Mouse (Mus musculus) liver, adult 2 months (tissue): ENCODE data around the gene Alyref2. TPM values are rescaled to one million over a fixed set of nuclear protein-coding genes. Genes with fewer than 3 reads are reported as not detected.

Experiments used
- DNase-seq: peaks from one replicate; pipeline ENCODE4 v3.0.0-alpha.2; 2011; ENCODE audit warnings: low read depth, low spot score; ENCODE audit errors: extremely low read depth
- H3K27ac ChIP-seq: fragments of 200-500 bp; replicated peaks from 2 replicates; pipeline ENCODE4 v1.5.1; 2012; ENCODE audit warnings: low read depth, mild to moderate bottlenecking, control low read depth, inconsistent platforms, low read length; ENCODE audit not compliant: insufficient read depth
- H3K27me3 ChIP-seq: fragments of 200-500 bp; 2 replicates; pipeline ENCODE4 v1.6.1; 2012; ENCODE audit warnings: mild to moderate bottlenecking, moderate library complexity, low read length, inconsistent platforms; ENCODE audit not compliant: control insufficient read depth, insufficient read depth
- H3K36me3 ChIP-seq: fragments of 200-500 bp; 2 replicates; pipeline ENCODE4 v1.6.1; 2012; ENCODE audit warnings: low read length, inconsistent platforms; ENCODE audit not compliant: control insufficient read depth, insufficient read depth
- H3K4me1 ChIP-seq: fragments of 200-500 bp; 2 replicates; pipeline ENCODE4 v1.6.1; 2011; ENCODE audit warnings: low read length; ENCODE audit not compliant: control insufficient read depth, insufficient read depth
- H3K4me3 ChIP-seq: fragments of 200-500 bp; 2 replicates; pipeline ENCODE4 v1.5.1; 2011; ENCODE audit warnings: low read depth, mild to moderate bottlenecking, control low read depth, low read length, moderate library complexity; ENCODE audit not compliant: insufficient read depth
- H3K79me2 ChIP-seq: fragments of 200-500 bp; 2 replicates; pipeline ENCODE4 v1.6.1; 2012; ENCODE audit warnings: inconsistent platforms, mild to moderate bottlenecking, low read length, moderate library complexity; ENCODE audit not compliant: control insufficient read depth, insufficient read depth
- H3K9ac ChIP-seq: fragments of 200-500 bp; 2 replicates; pipeline ENCODE4 v1.6.1; 2012; ENCODE audit warnings: low read depth, mild to moderate bottlenecking, control low read depth, inconsistent platforms, low read length
- CTCF ChIP-seq: fragments of 200-500 bp; IDR thresholded peaks from 2 replicates; pipeline ENCODE4 v1.5.1; 2011; ENCODE audit warnings: low read depth, low read length, control low read depth
- POLR2A ChIP-seq: fragments of 200-500 bp; IDR thresholded peaks from 2 replicates; pipeline ENCODE4 v1.6.1; 2011; ENCODE audit warnings: low read length, control low read depth; ENCODE audit not compliant: insufficient read depth; ENCODE audit errors: extremely low read depth
- WGBS: fragments of 180-500 bp; shearing (Covaris S2); methylation state at CpG from one replicate; pipeline ENCODE4 v1.1.7; 2018; 5-methylcytosine and 5-hydroxymethylcytosine counted together
- polyA plus RNA-seq: library from polyadenylated mRNA; depleted of rRNA; stranded (reverse); fragments of >200 nt; gene quantifications from 2 replicates; pipeline ENCODE4 v1.2.3, GENCODE M21; 2012; rRNA removed
- total RNA-seq: library from RNA; depleted of rRNA; stranded (reverse); fragments of >200 nt; gene quantifications from 2 replicates; pipeline ENCODE4 v1.2.3, GENCODE M21; 2014; rRNA removed

The Alyref2 gene
- total and polyA plus RNA-seq, 2 experiments = 3.2 to 5.5 TPM

- WGBS = 88% methylated on average over 1 of the region's 1 CpGs
- no peak for TF ChIP-seq CTCF
- no peak for TF ChIP-seq POLR2A
These were observed 37.4 kb downstream of the Alyref2 start for GRCm38 (mm10) chr1:171540694-171541093.

DNA sequence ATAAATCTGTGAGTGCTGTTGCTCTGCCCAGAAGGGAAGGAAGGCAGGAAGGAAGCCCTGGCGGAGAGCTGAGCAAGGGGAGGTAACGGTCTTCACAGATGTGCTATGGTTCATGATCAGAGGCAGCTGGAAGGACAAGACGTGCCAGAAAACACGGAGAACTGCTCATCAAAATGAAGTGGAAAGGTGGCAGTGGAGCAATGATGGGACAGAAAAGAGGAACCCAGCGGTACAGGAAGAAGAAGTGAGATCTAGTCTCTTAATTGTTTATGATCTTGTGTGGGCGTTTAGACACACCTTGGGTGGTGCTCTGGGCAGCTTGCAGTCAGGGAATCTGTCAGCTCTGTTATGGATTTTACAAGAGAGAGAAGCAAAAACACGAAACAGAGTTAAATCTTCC lies 48.0 kb downstream of the Alyref2 start:
- Histone ChIP-seq H3K4me3 (no peak overlapping the region), H3K27ac (no peak overlapping the region), H3K4me1 (no peaks in the 10 kb centered on the region), H3K27me3 (no peaks in the 10 kb centered on the region), H3K36me3 (no peaks in the 10 kb centered on the region), H3K9ac (no peak overlapping the region), H3K79me2 (no peaks in the 10 kb centered on the region)
- no peak for DNase-seq
- TF ChIP-seq POLR2A (no peak), CTCF (no peak)
- 77% methylated on average over 7 of the region's 7 CpGs for WGBS

More at GRCm38 (mm10) chr1:171540694-171541093, 37.4 kb downstream of the Alyref2 start:
- H3K4me3 ChIP-seq = no peak overlapping the region
- no peaks in the 10 kb centered on the region for H3K79me2 ChIP-seq
- no peak for DNase-seq
- no peaks in the 10 kb centered on the region for H3K27me3 ChIP-seq
- H3K9ac ChIP-seq = no peak overlapping the region
- no peak overlapping the region for H3K27ac ChIP-seq
- no peaks in the 10 kb centered on the region for H3K4me1 ChIP-seq
- H3K36me3 ChIP-seq = no peaks in the 10 kb centered on the region

GRCm38 (mm10) chr1:171552230-171552629 lies 49.0 kb downstream of the Alyref2 start:
- 82% methylated on average over 2 of the region's 2 CpGs for WGBS
- no peak overlapping the region for H3K9ac ChIP-seq
- H3K27me3 ChIP-seq = no peaks in the 10 kb centered on the region
- no peak for DNase-seq
- H3K27ac ChIP-seq = no peak overlapping the region
- no peak overlapping the region for H3K4me3 ChIP-seq
- H3K79me2 ChIP-seq = no peaks in the 10 kb centered on the region
- no peaks in the 10 kb centered on the region for H3K36me3 ChIP-seq
- TF ChIP-seq POLR2A = no peak
- no peak for TF ChIP-seq CTCF
- no peaks in the 10 kb centered on the region for H3K4me1 ChIP-seq

GRCm38 (mm10) chr1:171553359-171554341 lies 50.4 kb downstream of the Alyref2 start:
- no peak overlapping the region for H3K4me3 ChIP-seq
- WGBS = 85% methylated on average over 11 of the region's 11 CpGs
- no peak for DNase-seq
- TF ChIP-seq POLR2A = no peak
- no peak for TF ChIP-seq CTCF
- no peaks in the 10 kb centered on the region for H3K4me1 ChIP-seq
- no peaks in the 10 kb centered on the region for H3K36me3 ChIP-seq
- no peaks in the 10 kb centered on the region for H3K27me3 ChIP-seq
- H3K79me2 ChIP-seq = no peaks in the 10 kb centered on the region
- H3K27ac ChIP-seq = no peak overlapping the region
- H3K9ac ChIP-seq = no peak overlapping the region

Other genes starting within 250 kb of the Alyref2 start
- gene B4galt3, start 233.2 kb upstream of the Alyref2 start, total RNA-seq = 4.8 and 6.4 TPM in 2 replicates
- 16.1 and 23.9 TPM in 2 replicates for gene B4galt3, start 233.2 kb upstream of the Alyref2 start, polyA plus RNA-seq
- gene Ppox, start 222.3 kb upstream of the Alyref2 start, total RNA-seq = 11.0 and 14.4 TPM in 2 replicates
- gene Ppox, start 222.3 kb upstream of the Alyref2 start, polyA plus RNA-seq = 19.6 and 31.2 TPM in 2 replicates
- gene Usp21, start 215.5 kb upstream of the Alyref2 start, total RNA-seq = 4.3 and 7.2 TPM in 2 replicates
- 20.2 and 23.8 TPM in 2 replicates for gene Usp21, start 215.5 kb upstream of the Alyref2 start, polyA plus RNA-seq
- gene Ufc1, start 208.5 kb upstream of the Alyref2 start, total RNA-seq = 96.5 and 103 TPM in 2 replicates
- gene Ufc1, start 208.5 kb upstream of the Alyref2 start, polyA plus RNA-seq = 30.3 and 34.5 TPM in 2 replicates
- gene Dedd, start 174.3 kb upstream of the Alyref2 start, total RNA-seq = 14.7 and 15.8 TPM in 2 replicates
- gene Dedd, start 174.3 kb upstream of the Alyref2 start, polyA plus RNA-seq = 28.3 and 34.1 TPM in 2 replicates
- 128 and 132 TPM in 2 replicates for gene Nit1, start 157.8 kb upstream of the Alyref2 start, total RNA-seq
- 120 and 139 TPM in 2 replicates for gene Nit1, start 157.8 kb upstream of the Alyref2 start, polyA plus RNA-seq
- 21.6 and 26.6 TPM in 2 replicates for gene Pfdn2, start 157.8 kb upstream of the Alyref2 start, total RNA-seq
- gene Pfdn2, start 157.8 kb upstream of the Alyref2 start, polyA plus RNA-seq = 13.1 and 15.2 TPM in 2 replicates
- not detected in 2 replicates for gene Klhdc9, start 142.7 kb upstream of the Alyref2 start, total RNA-seq
- gene Klhdc9, start 142.7 kb upstream of the Alyref2 start, polyA plus RNA-seq = 0.05 TPM in 1 of 2 replicates, not detected in the other
- 0.09 and 0.20 TPM in 2 replicates for gene Nectin4, start 133.4 kb upstream of the Alyref2 start, total RNA-seq
- gene Nectin4, start 133.4 kb upstream of the Alyref2 start, polyA plus RNA-seq = 0.09 and 0.16 TPM in 2 replicates
- 2.4 and 2.8 TPM in 2 replicates for gene Arhgap30, start 114.5 kb upstream of the Alyref2 start, total RNA-seq
- 1.3 and 2.0 TPM in 2 replicates for gene Arhgap30, start 114.5 kb upstream of the Alyref2 start, polyA plus RNA-seq
- gene Usf1, start 92.2 kb upstream of the Alyref2 start, total RNA-seq = 27.2 and 33.7 TPM in 2 replicates
- 39.4 and 44.7 TPM in 2 replicates for gene Usf1, start 92.2 kb upstream of the Alyref2 start, polyA plus RNA-seq
- 26.6 and 27.8 TPM in 2 replicates for gene Tstd1, start 84.6 kb upstream of the Alyref2 start, total RNA-seq
- 50.6 and 57.2 TPM in 2 replicates for gene Tstd1, start 84.6 kb upstream of the Alyref2 start, polyA plus RNA-seq
- 39.1 and 56.8 TPM in 2 replicates for gene F11r, start 65.9 kb upstream of the Alyref2 start, total RNA-seq
- 47.7 and 60.4 TPM in 2 replicates for gene F11r, start 65.9 kb upstream of the Alyref2 start, polyA plus RNA-seq
- not detected in 2 replicates for gene Itln1, start 31.8 kb downstream of the Alyref2 start, total RNA-seq
- gene Itln1, start 31.8 kb downstream of the Alyref2 start, polyA plus RNA-seq = not detected in 2 replicates
- gene Cd244a, start 55.7 kb downstream of the Alyref2 start, total RNA-seq = 0.40 and 0.46 TPM in 2 replicates
- 0.17 TPM in 1 of 2 replicates, not detected in the other for gene Cd244a, start 55.7 kb downstream of the Alyref2 start, polyA plus RNA-seq
- gene Ly9, start 103.9 kb downstream of the Alyref2 start, total RNA-seq = 1.7 and 1.8 TPM in 2 replicates
- gene Ly9, start 103.9 kb downstream of the Alyref2 start, polyA plus RNA-seq = 0.60 and 1.0 TPM in 2 replicates
- gene Slamf7, start 149.6 kb downstream of the Alyref2 start, total RNA-seq = 0.83 and 0.87 TPM in 2 replicates
- gene Slamf7, start 149.6 kb downstream of the Alyref2 start, polyA plus RNA-seq = 0.20 and 0.45 TPM in 2 replicates
- gene Cd48, start 178.5 kb downstream of the Alyref2 start, total RNA-seq = 5.3 and 5.6 TPM in 2 replicates
- gene Cd48, start 178.5 kb downstream of the Alyref2 start, polyA plus RNA-seq = 0.96 and 2.4 TPM in 2 replicates